Mouse (Mus musculus) ES-E14 (cell line): ENCODE measurements at regions not wholly inside any gene's neighbourhood (a gene's known extent, or its start where the extent isn't known, plus 50 kb on each side); places are given as distances from the start of the nearest gene placed in this dataset.

Source experiments
- DNase-seq: peaks from one replicate; pipeline ENCODE4 v3.0.0-alpha.2; 2013; ENCODE audit warnings: low read depth, low spot score
- H3K27ac ChIP-seq: 2 replicates; pipeline ENCODE4 v1.5.1; 2012; ENCODE audit warnings: low read depth, mild to moderate bottlenecking, low read length, moderate library complexity, mixed read lengths; ENCODE audit not compliant: poor library complexity, insufficient read depth, severe bottlenecking
- H3K36me3 ChIP-seq: 2 replicates; pipeline ENCODE4 v1.6.1; 2012; ENCODE audit warnings: mild to moderate bottlenecking, low read length, moderate library complexity, mixed read lengths; ENCODE audit not compliant: control insufficient read depth, poor library complexity, insufficient read depth, severe bottlenecking
- H3K4me1 ChIP-seq, 2 experiments: fragments of 150-350 bp in 1 of 2; sonication (generic) in 1 of 2; 2 replicates each; pipeline ENCODE4 v1.6.1; 2012; ENCODE audit warnings: low read length in 2 of 2, mild to moderate bottlenecking in 1 of 2, mixed read lengths in 1 of 2; ENCODE audit not compliant: control insufficient read depth in 2 of 2, insufficient read depth in 2 of 2, poor library complexity in 1 of 2
- H3K4me3 ChIP-seq, 2 experiments: fragments of 150-350 bp in 1 of 2; sonication (generic) in 1 of 2; 2 replicates each; pipeline ENCODE4 v1.5.1; 2012; ENCODE audit warnings: low read length in 2 of 2, low read depth in 1 of 2, mild to moderate bottlenecking in 1 of 2, mixed read lengths in 1 of 2; ENCODE audit not compliant: insufficient read depth in 1 of 2, poor library complexity in 1 of 2, severe bottlenecking in 1 of 2
- H3K9ac ChIP-seq: 2 replicates; pipeline ENCODE4 v1.6.1; 2012; ENCODE audit warnings: low read depth, mild to moderate bottlenecking, low read length, mixed read lengths; ENCODE audit not compliant: poor library complexity, insufficient read depth, severe bottlenecking
- H3K9me3 ChIP-seq: fragments of 150-350 bp; sonication (generic); 2 replicates; pipeline ENCODE4 v1.6.1; 2012; ENCODE audit warnings: low read depth, mild to moderate bottlenecking, low read length; ENCODE audit not compliant: control insufficient read depth, insufficient read depth
- CHD2 ChIP-seq: IDR thresholded peaks from 2 replicates; pipeline ENCODE4 v1.6.1; 2014; ENCODE audit warnings: mild to moderate bottlenecking, low read depth, low read length, inconsistent platforms
- HCFC1 ChIP-seq: IDR thresholded peaks from 2 replicates; pipeline ENCODE4 v1.6.1; 2012; ENCODE audit warnings: low read length, inconsistent platforms, borderline replicate concordance; ENCODE audit not compliant: insufficient read depth
- MAFK ChIP-seq: IDR thresholded peaks from 2 replicates; pipeline ENCODE4 v1.6.1; 2014; ENCODE audit warnings: mild to moderate bottlenecking, low read depth, low read length, inconsistent platforms; ENCODE audit not compliant: insufficient read depth
- ZC3H11A ChIP-seq: IDR thresholded peaks from 2 replicates; pipeline ENCODE4 v1.6.1; 2012; ENCODE audit warnings: low read depth, mild to moderate bottlenecking, inconsistent platforms, low read length, borderline replicate concordance
- ZNF384 ChIP-seq: IDR thresholded peaks from 2 replicates; pipeline ENCODE4 v1.6.1; 2012; ENCODE audit warnings: low read depth, low read length, inconsistent platforms
- in situ Hi-C, 2 experiments: fragments of 600-800 bp; cut with MboI; formaldehyde crosslinking; loops; one replicate each; pipeline ENCODE4 v1.15.1; 2025; ENCODE audit warnings: low sequenced_read_pairs in 2 of 2, inconsistent platforms in 1 of 2; ENCODE audit not compliant: unreplicated experiment in 2 of 2

DNA sequence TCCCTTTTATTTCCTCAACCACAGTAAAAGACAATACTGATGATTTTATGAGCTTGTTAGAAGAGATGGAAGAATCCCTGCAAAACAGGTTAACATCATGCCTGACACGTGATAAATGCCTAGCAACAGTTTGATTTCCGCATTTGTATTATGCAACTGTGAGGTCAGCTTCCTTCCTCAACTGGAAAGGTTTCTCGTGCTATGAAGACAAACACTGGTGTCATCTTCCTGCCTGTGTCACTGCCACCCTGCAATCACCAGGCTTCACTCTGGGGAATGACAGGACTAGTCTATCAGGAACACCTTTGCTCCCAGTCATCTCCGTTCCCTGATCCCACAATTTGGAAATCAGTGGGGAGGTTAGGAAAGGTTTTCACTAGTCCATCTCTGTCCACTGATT lies 156.8 kb downstream of the Mid1ip1 start:
- in situ Hi-C loops, result no loop called here
- Histone ChIP-seq H3K9ac (no peak overlapping the region), H3K9me3 (no peaks in the 10 kb centered on the region), H3K4me3 (no peak overlapping the region), H3K4me1 (no peaks in the 10 kb centered on the region), H3K27ac (no peak overlapping the region), H3K36me3 (no peaks in the 10 kb centered on the region)
- TF ChIP-seq MAFK (no peak), ZNF384 (no peak), ZC3H11A (no peak), HCFC1 (no peak), CHD2 (no peak)
- DNase-seq, result no peak

DNA sequence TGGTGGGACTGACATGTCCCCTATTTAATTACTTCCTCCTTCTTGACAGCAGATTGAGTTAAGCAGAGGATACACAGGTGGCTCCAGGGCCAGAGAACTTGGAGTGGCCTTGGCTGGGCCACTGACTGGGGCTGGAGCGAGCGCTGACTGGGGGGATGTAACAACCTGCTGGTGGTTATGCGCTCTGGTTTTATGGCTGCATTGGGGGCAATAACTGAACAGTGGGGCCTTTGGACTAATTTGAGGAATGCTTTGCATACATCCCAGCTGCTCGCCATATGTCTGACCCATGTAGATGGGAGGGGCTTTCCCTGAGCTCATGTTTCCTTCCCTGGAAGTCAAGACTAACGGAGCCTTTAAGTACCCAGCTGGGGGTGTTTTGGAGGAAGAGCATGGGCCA lies 163.0 kb downstream of the Mid1ip1 start:
- no peak overlapping the region for H3K4me3 ChIP-seq
- no peaks in the 10 kb centered on the region for H3K9me3 ChIP-seq
- H3K4me1 ChIP-seq, result no peaks in the 10 kb centered on the region
- no peak for DNase-seq
- TF ChIP-seq CHD2, result no peak
- TF ChIP-seq ZC3H11A, result no peak
- TF ChIP-seq MAFK, result no peak
- no peak for TF ChIP-seq HCFC1
- TF ChIP-seq ZNF384, result no peak
- no peaks in the 10 kb centered on the region for H3K36me3 ChIP-seq
- in situ Hi-C loops, result no loop called here
- H3K9ac ChIP-seq, result no peak overlapping the region
- H3K27ac ChIP-seq, result no peak overlapping the region

DNA sequence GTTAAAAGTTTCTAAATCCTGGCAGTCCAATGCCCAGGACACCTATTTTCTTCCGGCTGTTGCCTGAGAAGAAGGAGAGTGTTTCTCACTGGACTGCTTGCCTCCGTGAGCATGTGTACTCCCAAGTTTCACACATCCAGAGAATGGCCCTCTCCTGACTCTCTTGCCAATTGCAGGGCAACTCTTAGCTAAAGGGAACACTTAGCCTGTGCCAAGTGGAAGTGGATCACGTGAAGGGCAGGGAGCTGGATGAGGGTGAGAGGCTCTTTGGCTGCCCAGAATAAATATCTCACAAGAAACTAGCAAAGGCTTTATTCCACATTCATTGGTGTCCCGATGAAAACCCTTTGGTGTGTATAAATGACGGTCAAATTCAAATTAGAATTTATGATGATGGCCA lies 164.1 kb downstream of the Mid1ip1 start:
- no peak for DNase-seq
- Histone ChIP-seq H3K4me1 (no peaks in the 10 kb centered on the region), H3K27ac (no peak overlapping the region), H3K36me3 (no peaks in the 10 kb centered on the region), H3K9me3 (no peaks in the 10 kb centered on the region), H3K9ac (no peak overlapping the region), H3K4me3 (no peak overlapping the region)
- in situ Hi-C loops, result no loop called here
- TF ChIP-seq ZC3H11A (no peak), HCFC1 (no peak), CHD2 (no peak), MAFK (no peak), ZNF384 (no peak)

DNA sequence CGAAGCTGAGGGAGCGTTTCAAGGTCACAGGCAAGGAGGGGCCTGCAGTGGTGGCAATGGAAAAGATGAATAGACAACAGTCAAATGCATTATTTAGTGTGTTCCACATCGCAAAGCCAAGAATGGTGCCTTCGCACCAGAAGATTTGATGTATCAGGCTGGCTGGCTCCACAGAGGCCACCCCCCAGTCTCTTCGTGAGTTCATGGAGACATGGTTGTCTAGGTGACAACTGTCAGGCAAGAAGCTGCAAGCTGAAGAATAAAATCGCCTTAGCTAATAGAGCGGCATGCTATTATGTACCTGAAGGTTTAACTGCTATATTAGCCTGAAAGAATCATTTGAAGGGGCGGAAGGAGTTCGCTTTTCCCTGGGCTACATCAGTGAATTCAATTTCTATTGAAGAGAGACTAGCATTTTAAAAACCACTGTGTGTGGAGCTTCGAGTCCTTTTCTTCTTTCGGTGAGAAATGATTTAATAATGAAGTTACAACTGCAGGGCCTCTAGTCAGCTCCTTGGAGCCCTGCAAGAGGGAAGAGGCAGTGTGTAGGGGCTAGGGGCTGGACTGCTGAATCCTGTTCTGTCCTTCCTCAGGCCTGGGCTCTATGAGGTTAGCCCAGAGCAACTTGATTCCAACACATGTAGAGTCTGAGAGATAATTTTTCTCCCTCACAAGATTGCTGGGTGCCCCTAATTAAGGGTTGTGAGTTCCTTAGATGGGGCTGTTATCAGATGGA lies 169.1 kb downstream of the Mid1ip1 start:
- Histone ChIP-seq H3K9me3 (no peaks in the 10 kb centered on the region), H3K4me1 (no peaks in the 10 kb centered on the region), H3K36me3 (no peaks in the 10 kb centered on the region), H3K4me3 (no peak overlapping the region), H3K9ac (no peak overlapping the region), H3K27ac (no peak overlapping the region)
- no peak for TF ChIP-seq MAFK
- no peak for TF ChIP-seq HCFC1
- no peak for TF ChIP-seq ZNF384
- TF ChIP-seq ZC3H11A, result no peak
- TF ChIP-seq CHD2, result no peak
- DNase-seq, result no peak
- in situ Hi-C loops, result no loop called here
